Comparison of ENCODE assay signal across 9 mouse cellular contexts in genomic region chr2:106790329-106790701, GRCm38 (mm10).
DNase-seq lines count a peak whose midpoint lies in the region; ATAC-seq and TF ChIP-seq lines count a peak whose summit lies in the region.
"Had no signal": no experiment of that assay in that cellular context is flagged by ENCODE, and none has a peak within 500 bp of the region (broad histone marks: within the 10 kb centered on the region; RNA-seq: fewer than 3 reads in every experiment).

No protein-coding gene starts in this region.

- in situ Hi-C loops in Patski (cut with MboI; ENCODE audit: low pct_unique_long_range_greater_than_20kb), result no loop called here

- H3K4me1 ChIP-seq in heart, embryonic 12.5 days (replicated peaks), result peaks cover 54% of the 10 kb centered on the region
- peaks cover 23% of the 10 kb centered on the region for H3K4me1 ChIP-seq in limb, embryonic 15.5 days
- peaks cover 13% of the 10 kb centered on the region for H3K4me1 ChIP-seq in hindbrain, embryonic 12.5 days

- H3K27me3 ChIP-seq in heart, embryonic 12.5 days (replicated peaks), result no peaks in the 10 kb centered on the region
- H3K27me3 ChIP-seq in Patski, result peaks cover 6% of the 10 kb centered on the region
- H3K27me3 ChIP-seq in limb, embryonic 15.5 days, result no peaks in the 10 kb centered on the region
- H3K27me3 ChIP-seq in hindbrain, embryonic 12.5 days, result no peaks in the 10 kb centered on the region

- peak overlapping the region; percentile 45 for H3K27ac ChIP-seq in heart, embryonic 12.5 days (ENCODE audit: poor library complexity, severe bottlenecking)
- H3K27ac ChIP-seq in limb, embryonic 15.5 days, result peak overlapping the region; percentile 69
- H3K27ac ChIP-seq in hindbrain, embryonic 12.5 days, result no peak overlapping the region
- H3K27ac ChIP-seq: liver, embryonic 14.5 days had no signal

- no peak overlapping the region for H3K9ac ChIP-seq in heart, embryonic 12.5 days
- no peak overlapping the region for H3K9ac ChIP-seq in limb, embryonic 15.5 days
- H3K9ac ChIP-seq in hindbrain, embryonic 12.5 days, result no peak overlapping the region
- H3K9ac ChIP-seq: liver, embryonic 14.5 days had no signal

- WGBS in heart, embryonic 12.5 days, result 41% methylated on average over 3 of the region's 3 CpGs
- 31% methylated on average over 3 of the region's 3 CpGs for WGBS in limb, embryonic 15.5 days
- 58% methylated on average over 3 of the region's 3 CpGs for WGBS in hindbrain, embryonic 12.5 days

- ATAC-seq in heart, embryonic 12.5 days (ENCODE audit: insufficient number of reproducible peaks, low FRiP score), result no peak
- ATAC-seq in Patski, result peak; percentile 31
- no peak for ATAC-seq in limb, embryonic 15.5 days (ENCODE audit: insufficient number of reproducible peaks, low FRiP score, low TSS enrichment, low read depth)
- no peak for ATAC-seq in hindbrain, embryonic 12.5 days (ENCODE audit: low FRiP score)

- DNase-seq in heart, postnatal 36 days, result no peak
- no peak for DNase-seq in Patski (ENCODE audit: low read depth, low spot score)
- peak; percentile 80 for DNase-seq in kidney, adult 9 months
- no peak for DNase-seq in layer of hippocampus, postnatal 25 days (ENCODE audit: extremely low spot score in 1 of 2, low spot score in 1 of 2)
- no peak for DNase-seq in heart, adult 18-20 months

- H3K9me3 ChIP-seq in heart, embryonic 12.5 days (replicated peaks), result no peaks in the 10 kb centered on the region
- H3K9me3 ChIP-seq in limb, embryonic 15.5 days, result no peaks in the 10 kb centered on the region
- H3K9me3 ChIP-seq in hindbrain, embryonic 12.5 days (replicated peaks), result no peaks in the 10 kb centered on the region

- CTCF ChIA-PET in Patski (lab: Charles Lee), result no interaction called here

- H3K36me3 ChIP-seq in heart, embryonic 12.5 days, result peaks cover 10% of the 10 kb centered on the region
- no peaks in the 10 kb centered on the region for H3K36me3 ChIP-seq in limb, embryonic 15.5 days
- H3K36me3 ChIP-seq in hindbrain, embryonic 12.5 days, result 0 out of 2 replicates have a peak, but pooled peaks cover 3% of the 10 kb centered on the region

- TF ChIP-seq CTCF in Patski (IDR thresholded peaks at IDR 0.05), result no peak

- no peak overlapping the region for H3K4me3 ChIP-seq in heart, embryonic 12.5 days
- no peak overlapping the region for H3K4me3 ChIP-seq in limb, embryonic 15.5 days
- H3K4me3 ChIP-seq in hindbrain, embryonic 12.5 days, result no peak overlapping the region

- intact Hi-C loops in heart, postnatal 36 days (cut with DNase I), result no loop called here

- H3K4me2 ChIP-seq in heart, embryonic 12.5 days, result no peak overlapping the region
- no peak overlapping the region for H3K4me2 ChIP-seq in limb, embryonic 15.5 days
- H3K4me2 ChIP-seq in hindbrain, embryonic 12.5 days (replicated peaks), result no peak overlapping the region

- POLR2A ChIA-PET in Patski (lab: Charles Lee), result no interaction called here
